Mouse (Mus musculus): ENCODE data around the gene Panx1. TPM values are rescaled to one million over a fixed set of nuclear protein-coding genes. Genes with fewer than 3 reads are reported as not detected.

The Panx1 gene
- polyA plus RNA-seq, 1 experiment from 2014 or later = 20.5 TPM

GRCm38 (mm10) chr9:15039848-15040247 lies 5.4 kb downstream of the Panx1 start:
- no peak overlapping the region; the same call in 1 of the 2 replicates for H3K27ac ChIP-seq (ENCODE audit: low read length)
- H3K4me3 ChIP-seq (ENCODE audit: low read length) = no peak overlapping the region
- H3K36me3 ChIP-seq (ENCODE audit: control insufficient read depth, insufficient read depth) = no peaks in the 10 kb centered on the region
- H3K4me1 ChIP-seq (ENCODE audit: control insufficient read depth, insufficient read depth, low read length) = peaks cover 8% of the 10 kb centered on the region
- 0 out of 2 replicates have a peak, but pooled peaks have one; percentile 19 for ATAC-seq (replicated peaks; ENCODE audit: extremely low read depth, insufficient read depth, low FRiP score)
- H3K9ac ChIP-seq (ENCODE audit: low read length) = no peak overlapping the region
- no peak overlapping the region for H3K4me2 ChIP-seq (ENCODE audit: low read depth, low read length)
- H3K27me3 ChIP-seq (ENCODE audit: control insufficient read depth, insufficient read depth, low read length) = no peaks in the 10 kb centered on the region
- WGBS = 60% methylated on average over 5 of the region's 5 CpGs
- H3K9me3 ChIP-seq (replicated peaks; ENCODE audit: control insufficient read depth, low read length) = no peaks in the 10 kb centered on the region; the same call in 1 of the 2 replicates

GRCm38 (mm10) chr9:15037704-15038103 lies 7.6 kb downstream of the Panx1 start:
- no peak for ATAC-seq (replicated peaks; ENCODE audit: extremely low read depth, insufficient read depth, low FRiP score)
- Histone ChIP-seq H3K4me2 (ENCODE audit: low read depth, low read length) (no peak overlapping the region), H3K36me3 (ENCODE audit: control insufficient read depth, insufficient read depth) (no peaks in the 10 kb centered on the region), H3K9ac (ENCODE audit: low read length) (no peak overlapping the region), H3K9me3 (replicated peaks; ENCODE audit: control insufficient read depth, low read length) (no peaks in the 10 kb centered on the region; the same call in 1 of the 2 replicates), H3K27ac (ENCODE audit: low read length) (no peak overlapping the region), H3K27me3 (ENCODE audit: control insufficient read depth, insufficient read depth, low read length) (no peaks in the 10 kb centered on the region), H3K4me1 (ENCODE audit: control insufficient read depth, insufficient read depth, low read length) (peaks cover 17% of the 10 kb centered on the region), H3K4me3 (ENCODE audit: low read length) (no peak overlapping the region)
- 60% methylated on average over 3 of the region's 3 CpGs for WGBS

GRCm38 (mm10) chr9:15037237-15037636 lies 8.0 kb downstream of the Panx1 start:
- Histone ChIP-seq H3K27me3 (ENCODE audit: control insufficient read depth, insufficient read depth, low read length) (no peaks in the 10 kb centered on the region), H3K9ac (ENCODE audit: low read length) (no peak overlapping the region), H3K36me3 (ENCODE audit: control insufficient read depth, insufficient read depth) (no peaks in the 10 kb centered on the region), H3K27ac (ENCODE audit: low read length) (no peak overlapping the region), H3K4me1 (ENCODE audit: control insufficient read depth, insufficient read depth, low read length) (peaks cover 17% of the 10 kb centered on the region), H3K4me3 (ENCODE audit: low read length) (no peak overlapping the region), H3K4me2 (ENCODE audit: low read depth, low read length) (no peak overlapping the region), H3K9me3 (replicated peaks; ENCODE audit: control insufficient read depth, low read length) (no peaks in the 10 kb centered on the region; the same call in 1 of the 2 replicates)
- no peak for ATAC-seq (replicated peaks; ENCODE audit: extremely low read depth, insufficient read depth, low FRiP score)

- no peak overlapping the region for H3K9ac ChIP-seq (ENCODE audit: low read length)
- H3K4me2 ChIP-seq (ENCODE audit: low read depth, low read length) = no peak overlapping the region
- ATAC-seq (replicated peaks; ENCODE audit: extremely low read depth, insufficient read depth, low FRiP score) = no peak
- WGBS = 65% methylated on average over 4 of the region's 4 CpGs
- no peaks in the 10 kb centered on the region for H3K36me3 ChIP-seq (ENCODE audit: control insufficient read depth, insufficient read depth)
- no peaks in the 10 kb centered on the region for H3K27me3 ChIP-seq (ENCODE audit: control insufficient read depth, insufficient read depth, low read length)
- no peaks in the 10 kb centered on the region; the same call in 1 of the 2 replicates for H3K9me3 ChIP-seq (replicated peaks; ENCODE audit: control insufficient read depth, low read length)
- no peak overlapping the region for H3K27ac ChIP-seq (ENCODE audit: low read length)
- no peak overlapping the region for H3K4me3 ChIP-seq (ENCODE audit: low read length)
- H3K4me1 ChIP-seq (ENCODE audit: control insufficient read depth, insufficient read depth, low read length) = peaks cover 17% of the 10 kb centered on the region
Observed at GRCm38 (mm10) chr9:15036807-15037206, 8.5 kb downstream of the Panx1 start.

GRCm38 (mm10) chr9:15036405-15036804 lies 8.9 kb downstream of the Panx1 start:
- no peak overlapping the region for H3K4me3 ChIP-seq (ENCODE audit: low read length)
- peaks cover 17% of the 10 kb centered on the region for H3K4me1 ChIP-seq (ENCODE audit: control insufficient read depth, insufficient read depth, low read length)
- H3K9me3 ChIP-seq (replicated peaks; ENCODE audit: control insufficient read depth, low read length) = no peaks in the 10 kb centered on the region; the same call in 1 of the 2 replicates
- no peaks in the 10 kb centered on the region for H3K36me3 ChIP-seq (ENCODE audit: control insufficient read depth, insufficient read depth)
- WGBS = 91% methylated on average over 2 of the region's 2 CpGs
- H3K4me2 ChIP-seq (ENCODE audit: low read depth, low read length) = no peak overlapping the region
- no peak overlapping the region for H3K9ac ChIP-seq (ENCODE audit: low read length)
- ATAC-seq (replicated peaks; ENCODE audit: extremely low read depth, insufficient read depth, low FRiP score) = no peak
- no peak overlapping the region for H3K27ac ChIP-seq (ENCODE audit: low read length)
- H3K27me3 ChIP-seq (ENCODE audit: control insufficient read depth, insufficient read depth, low read length) = no peaks in the 10 kb centered on the region

GRCm38 (mm10) chr9:15035979-15036378 lies 9.3 kb downstream of the Panx1 start:
- 87% methylated on average over 7 of the region's 7 CpGs for WGBS
- no peaks in the 10 kb centered on the region for H3K27me3 ChIP-seq (ENCODE audit: control insufficient read depth, insufficient read depth, low read length)

GRCm38 (mm10) chr9:15034546-15035273 lies 10.6 kb downstream of the Panx1 start:
- no peak overlapping the region for H3K9ac ChIP-seq (ENCODE audit: low read length)
- H3K27ac ChIP-seq (ENCODE audit: low read length) = no peak overlapping the region
- H3K4me2 ChIP-seq (ENCODE audit: low read depth, low read length) = no peak overlapping the region
- no peaks in the 10 kb centered on the region; the same call in 1 of the 2 replicates for H3K9me3 ChIP-seq (replicated peaks; ENCODE audit: control insufficient read depth, low read length)
- no peaks in the 10 kb centered on the region for H3K27me3 ChIP-seq (ENCODE audit: control insufficient read depth, insufficient read depth, low read length)
- no peak overlapping the region for H3K4me3 ChIP-seq (ENCODE audit: low read length)
- WGBS = 74% methylated on average over 7 of the region's 7 CpGs
- peaks cover 14% of the 10 kb centered on the region for H3K4me1 ChIP-seq (ENCODE audit: control insufficient read depth, insufficient read depth, low read length)
- H3K36me3 ChIP-seq (ENCODE audit: control insufficient read depth, insufficient read depth) = no peaks in the 10 kb centered on the region
- ATAC-seq (replicated peaks; ENCODE audit: extremely low read depth, insufficient read depth, low FRiP score) = peak; percentile 10; the same call in 1 of the 2 replicates

More at GRCm38 (mm10) chr9:15035979-15036378, 9.3 kb downstream of the Panx1 start:
- H3K4me2 ChIP-seq (ENCODE audit: low read depth, low read length) = no peak overlapping the region
- no peak overlapping the region for H3K27ac ChIP-seq (ENCODE audit: low read length)
- H3K9me3 ChIP-seq (replicated peaks; ENCODE audit: control insufficient read depth, low read length) = no peaks in the 10 kb centered on the region; the same call in 1 of the 2 replicates
- no peaks in the 10 kb centered on the region for H3K36me3 ChIP-seq (ENCODE audit: control insufficient read depth, insufficient read depth)
- peaks cover 17% of the 10 kb centered on the region for H3K4me1 ChIP-seq (ENCODE audit: control insufficient read depth, insufficient read depth, low read length)
- ATAC-seq (replicated peaks; ENCODE audit: extremely low read depth, insufficient read depth, low FRiP score) = no peak
- no peak overlapping the region for H3K4me3 ChIP-seq (ENCODE audit: low read length)
- H3K9ac ChIP-seq (ENCODE audit: low read length) = no peak overlapping the region

GRCm38 (mm10) chr9:15033568-15034160 lies 11.6 kb downstream of the Panx1 start:
- no peak for ATAC-seq (replicated peaks; ENCODE audit: extremely low read depth, insufficient read depth, low FRiP score)
- Histone ChIP-seq H3K9me3 (replicated peaks; ENCODE audit: control insufficient read depth, low read length) (no peaks in the 10 kb centered on the region; the same call in 1 of the 2 replicates), H3K9ac (ENCODE audit: low read length) (no peak overlapping the region), H3K4me3 (ENCODE audit: low read length) (no peak overlapping the region), H3K36me3 (ENCODE audit: control insufficient read depth, insufficient read depth) (no peaks in the 10 kb centered on the region), H3K27me3 (ENCODE audit: control insufficient read depth, insufficient read depth, low read length) (no peaks in the 10 kb centered on the region), H3K4me2 (ENCODE audit: low read depth, low read length) (no peak overlapping the region), H3K4me1 (ENCODE audit: control insufficient read depth, insufficient read depth, low read length) (peaks cover 14% of the 10 kb centered on the region), H3K27ac (ENCODE audit: low read length) (no peak overlapping the region)
- 59% methylated on average over 5 of the region's 5 CpGs for WGBS

- Histone ChIP-seq H3K4me3 (ENCODE audit: low read length) (no peak overlapping the region), H3K36me3 (ENCODE audit: control insufficient read depth, insufficient read depth) (no peaks in the 10 kb centered on the region), H3K4me1 (ENCODE audit: control insufficient read depth, insufficient read depth, low read length) (peaks cover 14% of the 10 kb centered on the region), H3K9ac (ENCODE audit: low read length) (no peak overlapping the region), H3K27ac (ENCODE audit: low read length) (no peak overlapping the region), H3K9me3 (replicated peaks; ENCODE audit: control insufficient read depth, low read length) (no peaks in the 10 kb centered on the region; the same call in 1 of the 2 replicates), H3K4me2 (ENCODE audit: low read depth, low read length) (no peak overlapping the region), H3K27me3 (ENCODE audit: control insufficient read depth, insufficient read depth, low read length) (no peaks in the 10 kb centered on the region)
- 89% methylated on average over 4 of the region's 4 CpGs for WGBS
- ATAC-seq (replicated peaks; ENCODE audit: extremely low read depth, insufficient read depth, low FRiP score) = no peak
Observed at GRCm38 (mm10) chr9:15032797-15033196, 12.5 kb downstream of the Panx1 start.
